Mouse (Mus musculus) MEL (cell line): ENCODE results near the gene Fam49a.

Source experiments
- BHLHE40 ChIP-seq: IDR thresholded peaks from 2 replicates; pipeline ENCODE4 v1.6.1; 2012; ENCODE audit warnings: low read depth, mild to moderate bottlenecking, inconsistent platforms, low read length, improper control_type of control experiment, borderline replicate concordance
- CTCF ChIP-seq, 3 experiments: IDR thresholded peaks in 2 of 3; conservative IDR thresholded peaks in 1 of 3; 2 replicates each; pipeline ENCODE4 v1.5.1; 2011 to 2012; ENCODE audit warnings: low read length in 3 of 3, low read depth in 2 of 3, mild to moderate bottlenecking in 2 of 3, improper control_type of control experiment in 1 of 3, inconsistent platforms in 1 of 3, mixed read lengths in 1 of 3, moderate library complexity in 1 of 3; ENCODE audit not compliant: control insufficient read depth in 1 of 3, insufficient read depth in 1 of 3, poor library complexity in 1 of 3, severe bottlenecking in 1 of 3
- EP300 ChIP-seq, 2 experiments: IDR thresholded peaks; 2 replicates each; pipeline ENCODE4 v1.6.1; 2011; ENCODE audit warnings: improper control_type of control experiment in 2 of 2, low read length in 2 of 2, low read depth in 1 of 2, mild to moderate bottlenecking in 1 of 2
- GATA1 ChIP-seq: IDR thresholded peaks from 2 replicates; pipeline ENCODE4 v1.6.1; 2011; ENCODE audit warnings: low read depth, low read length, improper control_type of control experiment
- HCFC1 ChIP-seq: IDR thresholded peaks from 2 replicates; pipeline ENCODE4 v1.6.1; 2012; ENCODE audit warnings: low read depth, mild to moderate bottlenecking, inconsistent platforms, low read length, improper control_type of control experiment, moderate library complexity
- MAFK ChIP-seq: IDR thresholded peaks from 2 replicates; pipeline ENCODE4 v1.6.1; 2011; ENCODE audit warnings: low read depth, mild to moderate bottlenecking, low read length, improper control_type of control experiment, borderline replicate concordance
- MAX ChIP-seq: IDR thresholded peaks from 2 replicates; pipeline ENCODE4 v1.6.1; 2011; ENCODE audit warnings: low read length, improper control_type of control experiment
- POLR2A ChIP-seq, 2 experiments: IDR thresholded peaks; 2 replicates each; pipeline ENCODE4 v1.6.1; 2011 to 2012; ENCODE audit warnings: low read length in 2 of 2, mild to moderate bottlenecking in 2 of 2, control low read depth in 1 of 2, improper control_type of control experiment in 1 of 2, low read depth in 1 of 2, moderate library complexity in 1 of 2; ENCODE audit not compliant: control insufficient read depth in 1 of 2, insufficient read depth in 1 of 2, poor library complexity in 1 of 2
- RAD21 ChIP-seq: IDR thresholded peaks from 2 replicates; pipeline ENCODE4 v1.6.1; 2011; ENCODE audit warnings: mild to moderate bottlenecking, low read depth, low read length, improper control_type of control experiment
- TBP ChIP-seq: IDR thresholded peaks from 2 replicates; pipeline ENCODE4 v1.8.0; 2011; ENCODE audit warnings: low read depth, low read length, improper control_type of control experiment
- UBTF ChIP-seq: IDR thresholded peaks from 2 replicates; pipeline ENCODE4 v1.6.1; 2012; ENCODE audit warnings: low read depth, mild to moderate bottlenecking, inconsistent platforms, low read length, improper control_type of control experiment, moderate library complexity, borderline replicate concordance; ENCODE audit not compliant: insufficient read depth
- USF1 ChIP-seq: IDR thresholded peaks from 2 replicates; pipeline ENCODE4 v1.6.1; 2014; ENCODE audit warnings: low read depth, mild to moderate bottlenecking, inconsistent platforms, low read length, improper control_type of control experiment, moderate library complexity
- ZKSCAN1 ChIP-seq: IDR thresholded peaks from 2 replicates; pipeline ENCODE4 v1.6.1; 2012; ENCODE audit warnings: low read depth, mild to moderate bottlenecking, inconsistent platforms, low read length, improper control_type of control experiment, moderate library complexity

GRCm38 (mm10) chr12:12401504-12401903, 139.6 kb downstream of the Fam49a start:
- TF ChIP-seq POLR2A (IDR thresholded peaks at IDR 0.05; ENCODE audit: control insufficient read depth in 1 of 2, insufficient read depth in 1 of 2, low read depth in 1 of 2, low read length in 2 of 2, poor library complexity in 1 of 2), result no peak
- TF ChIP-seq CTCF (IDR thresholded peaks at IDR 0.05 in 2 of 3, conservative IDR thresholded peaks at IDR 0.05 in 1 of 3; ENCODE audit: control insufficient read depth in 1 of 3, insufficient read depth in 1 of 3, low read depth in 2 of 3, low read length in 3 of 3, poor library complexity in 1 of 3, severe bottlenecking in 1 of 3), result no peak
- TF ChIP-seq MAX, result no peak
- TF ChIP-seq UBTF, result no peak
- no peak for TF ChIP-seq MAFK
- TF ChIP-seq EP300 (IDR thresholded peaks at IDR 0.05; ENCODE audit: low read depth in 1 of 2, low read length in 2 of 2), result peak in 1 of 2 experiments; percentile 35; a peak in 1 of 4 replicates
- no peak for TF ChIP-seq RAD21
- TF ChIP-seq TBP, result no peak
- no peak for TF ChIP-seq USF1
- 0 out of 2 replicates have a peak, but pooled peaks have one; percentile 11 for TF ChIP-seq GATA1
- TF ChIP-seq BHLHE40, result no peak
- TF ChIP-seq ZKSCAN1, result no peak
- TF ChIP-seq HCFC1, result no peak
